Mouse (Mus musculus) midbrain, embryonic 10.5 days (tissue): Measurements from ENCODE around the gene Ccdc30. TPM values are rescaled to one million over a fixed set of nuclear protein-coding genes. Genes with fewer than 3 reads are reported as not detected.
"Not testable (repeated sequence)": the region's sequence is repeated elsewhere in the genome, so short reads cannot be mapped to it uniquely, and the experiment has no call there.

Experiments used
- DNase-seq: peaks from one replicate; pipeline ENCODE4 v3.0.0-alpha.2; 2017; ENCODE audit warnings: low spot score
- H3K27ac ChIP-seq: fragments of 300-500 bp; sonication (generic); replicated peaks from 2 replicates; pipeline ENCODE4 v1.5.1; 2016; ENCODE audit warnings: mild to moderate bottlenecking
- H3K27me3 ChIP-seq: fragments of 300-500 bp; sonication (generic); 2 replicates; pipeline ENCODE4 v1.6.1; 2016; ENCODE audit warnings: low read depth, mild to moderate bottlenecking; ENCODE audit not compliant: poor library complexity, severe bottlenecking
- H3K36me3 ChIP-seq: fragments of 300-500 bp; sonication (generic); 2 replicates; pipeline ENCODE4 v1.6.1; 2016; ENCODE audit warnings: mild to moderate bottlenecking, moderate library complexity
- H3K4me1 ChIP-seq: fragments of 300-500 bp; sonication (generic); 2 replicates; pipeline ENCODE4 v1.6.1; 2016
- H3K4me3 ChIP-seq: fragments of 300-500 bp; sonication (generic); 2 replicates; pipeline ENCODE4 v1.5.1; 2016; ENCODE audit warnings: mild to moderate bottlenecking, moderate library complexity
- H3K9me3 ChIP-seq: fragments of 300-500 bp; sonication (generic); replicated peaks from 2 replicates; pipeline ENCODE4 v1.6.1; 2016; ENCODE audit warnings: mild to moderate bottlenecking
- WGBS: fragments of 180-500 bp; shearing (Covaris S2); methylation state at CpG from one replicate; pipeline ENCODE4 v1.1.7; 2016; 5-methylcytosine and 5-hydroxymethylcytosine counted together
- polyA plus RNA-seq: library from polyadenylated mRNA; unstranded; fragments of >200 nt; fragmentation: Nextera tagmentation; extraction: Ambion mirVana; gene quantifications from 2 replicates; pipeline ENCODE4 v1.2.1, GENCODE M21; 2016

The Ccdc30 gene
- polyA plus RNA-seq, 1 experiment from 2014 or later, result 9.1 TPM

DNA sequence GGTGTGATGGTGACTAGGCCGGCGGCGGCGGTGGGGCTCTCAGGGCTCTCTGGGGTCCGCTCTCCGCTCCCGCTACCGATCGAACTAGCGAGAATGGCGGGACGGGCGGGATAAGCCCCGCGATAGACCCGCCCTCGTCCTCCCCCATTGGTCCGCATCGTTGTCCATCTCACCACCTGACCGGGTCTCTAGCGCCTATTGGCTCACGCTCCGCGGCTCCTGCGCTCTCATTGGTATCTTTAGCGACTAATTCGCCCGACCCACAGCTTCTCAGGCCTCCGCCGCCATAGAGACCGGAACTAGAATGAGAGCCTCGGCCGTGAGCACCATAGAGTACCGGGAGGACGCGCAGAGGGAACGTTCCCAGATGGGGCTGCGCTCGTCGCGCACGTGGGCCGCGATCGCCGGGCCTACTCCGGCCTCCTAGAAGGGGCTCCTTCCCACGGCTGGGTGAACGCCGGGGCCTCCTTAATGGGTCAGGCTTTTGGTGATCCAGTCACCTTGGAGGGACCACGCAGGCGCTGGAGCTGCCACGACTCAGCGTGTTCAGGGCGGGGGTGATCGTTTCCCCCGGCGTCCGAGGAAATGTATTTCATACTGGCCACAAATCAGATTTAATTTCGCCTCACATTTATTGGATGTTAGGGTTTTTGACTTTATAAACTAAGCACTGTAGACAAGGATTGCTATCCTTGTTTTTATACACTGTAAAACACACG is 120.7 kb downstream of the Ccdc30 start, which contains the start of gene Ybx1:
TSS of gene Ybx1 (minus strand) at position 190 of the 719 bp plus-strand sequence.
- Histone ChIP-seq H3K27me3 (no peaks in the 10 kb centered on the region), H3K4me1 (peaks cover 31% of the 10 kb centered on the region), H3K27ac (peak within 1 kb of the TSS; percentile 98), H3K36me3 (peaks cover 32% of the 10 kb centered on the region), H3K9me3 (no peaks in the 10 kb centered on the region), H3K4me3 (peak within 1 kb of the TSS; percentile 98)
- peak; percentile 99 for DNase-seq
- under 1% methylated on average over 61 of the region's 61 CpGs for WGBS

DNA sequence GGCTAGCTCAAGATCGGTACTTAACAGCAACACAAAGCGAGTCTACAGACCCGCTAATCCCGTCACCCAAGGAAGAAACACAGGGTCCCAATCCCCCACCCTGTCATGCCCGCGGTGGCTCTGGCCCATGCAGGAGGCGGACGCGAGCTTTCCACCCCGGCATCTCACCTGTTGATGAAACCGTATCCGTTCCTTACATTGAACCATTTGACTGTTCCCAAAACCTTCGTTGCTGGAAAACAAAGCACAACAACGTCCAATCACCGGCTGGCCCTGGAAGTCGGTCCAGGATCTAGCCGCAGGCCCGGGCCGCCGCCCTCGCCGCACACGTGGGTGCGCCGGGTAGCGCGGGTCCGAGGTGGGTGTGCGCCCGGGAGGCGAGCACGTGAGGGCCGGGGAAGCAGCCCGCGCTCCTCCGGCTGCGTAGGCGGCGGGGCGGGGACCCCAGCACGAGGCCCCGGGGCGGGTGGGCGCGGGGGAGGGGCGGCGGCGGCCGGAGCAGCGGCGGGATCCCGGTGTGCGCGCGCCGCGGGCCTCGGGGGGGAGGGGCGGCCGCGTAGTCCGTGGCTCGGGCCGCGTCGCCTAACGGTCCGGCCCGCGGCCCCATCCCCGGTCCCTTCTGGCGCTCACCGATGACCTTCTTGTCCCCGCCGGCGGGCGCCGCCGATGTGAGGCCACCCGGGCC is 121.6 kb downstream of the Ccdc30 start:
- WGBS, result under 1% methylated on average over 69 of the region's 80 CpGs
- H3K9me3 ChIP-seq, result no peaks in the 10 kb centered on the region
- H3K27ac ChIP-seq, result peak overlapping the region; percentile 98
- peaks cover 31% of the 10 kb centered on the region for H3K4me1 ChIP-seq
- no peaks in the 10 kb centered on the region for H3K27me3 ChIP-seq
- H3K4me3 ChIP-seq, result peak overlapping the region; percentile 98
- DNase-seq, result peak; percentile 48
- peaks cover 40% of the 10 kb centered on the region for H3K36me3 ChIP-seq

DNA sequence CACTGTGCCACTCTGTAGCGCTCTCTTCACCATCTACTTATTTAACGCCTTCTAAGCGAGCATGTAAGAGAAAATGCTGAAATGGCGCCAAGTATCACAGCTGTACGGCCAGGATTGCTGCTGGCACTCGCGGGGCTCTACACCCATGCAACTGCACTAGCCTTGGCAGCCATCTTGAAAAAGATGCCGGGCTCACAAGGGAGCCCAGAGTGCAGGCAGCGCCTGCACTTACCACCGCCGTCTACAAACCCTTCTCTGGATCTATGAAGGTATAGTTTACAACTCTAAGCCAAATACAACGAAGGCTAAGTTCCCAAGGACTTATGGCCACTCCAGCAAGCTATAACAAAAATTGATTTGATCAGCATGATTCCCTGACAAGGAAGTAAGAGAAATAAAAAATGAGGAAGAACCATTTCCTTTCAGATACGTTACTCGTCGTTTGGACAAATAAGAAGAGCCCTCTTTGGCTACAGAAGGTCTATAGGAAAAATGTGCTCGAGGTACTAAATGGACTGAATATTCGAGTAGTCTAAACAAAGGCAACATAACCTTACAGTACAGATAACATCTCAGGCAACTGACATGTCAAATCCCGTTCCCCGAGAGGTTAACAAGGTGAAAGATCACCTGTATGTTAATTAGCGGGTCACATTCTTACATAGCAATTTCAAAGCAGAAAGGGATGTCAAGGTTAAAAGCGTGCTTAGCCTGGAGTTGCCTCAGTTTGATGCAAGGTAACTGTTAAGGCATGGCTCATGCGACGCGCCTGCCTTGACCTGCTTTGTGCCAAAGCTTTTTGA is 122.3 kb downstream of the Ccdc30 start:
- Histone ChIP-seq H3K9me3 (no peaks in the 10 kb centered on the region), H3K27ac (peak overlapping the region; percentile 98), H3K27me3 (no peaks in the 10 kb centered on the region), H3K36me3 (peaks cover 47% of the 10 kb centered on the region), H3K4me3 (peak overlapping the region; percentile 98), H3K4me1 (peaks cover 31% of the 10 kb centered on the region)
- 4% methylated on average over 24 of the region's 24 CpGs for WGBS
- DNase-seq, result peak; percentile 45

DNA sequence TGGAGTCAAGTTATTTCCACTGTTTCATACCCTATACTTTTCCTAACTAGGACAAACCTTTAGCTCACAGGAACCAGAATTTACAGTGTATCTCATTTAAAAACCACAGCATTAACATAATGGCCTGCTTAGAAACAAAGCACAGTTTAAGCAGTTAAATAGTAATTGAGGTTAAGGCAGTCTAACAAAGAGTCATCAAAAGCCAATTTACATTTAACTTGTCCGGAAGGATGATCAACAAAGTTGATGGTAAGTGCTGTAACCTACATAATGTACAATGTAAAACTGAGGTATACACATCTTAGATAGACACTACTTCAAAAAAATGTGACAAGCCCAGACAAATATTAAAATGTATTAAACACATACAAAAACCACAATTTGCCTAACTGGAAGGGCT is 123.4 kb downstream of the Ccdc30 start:
- peaks cover 58% of the 10 kb centered on the region for H3K36me3 ChIP-seq
- no peaks in the 10 kb centered on the region for H3K9me3 ChIP-seq
- WGBS, result 98% methylated on average over 1 of the region's 1 CpGs

DNA sequence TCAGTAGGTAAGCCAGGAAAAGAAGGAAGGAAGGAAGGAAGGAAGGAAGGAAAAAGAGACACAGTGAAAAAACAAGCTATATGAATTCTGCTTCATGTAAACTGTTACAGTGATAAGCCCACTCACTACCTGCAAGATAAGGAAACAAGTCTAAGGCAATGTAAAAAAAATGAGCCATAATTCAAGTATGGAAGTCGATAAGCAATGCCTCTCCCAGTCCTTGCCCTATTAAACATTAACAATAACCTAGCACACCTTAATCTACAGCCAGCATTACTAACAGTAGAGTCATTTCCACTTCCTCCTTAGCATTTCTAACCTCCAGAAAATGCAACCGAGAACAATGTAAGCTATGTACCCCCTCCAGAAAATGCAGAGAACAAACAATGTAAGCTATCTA is 130.0 kb downstream of the Ccdc30 start:
- Histone ChIP-seq H3K36me3 (peaks cover 96% of the 10 kb centered on the region), H3K4me3 (no peak overlapping the region), H3K27me3 (no peaks in the 10 kb centered on the region), H3K27ac (no peak overlapping the region), H3K9me3 (no peaks in the 10 kb centered on the region), H3K4me1 (peaks cover 6% of the 10 kb centered on the region; the same call in 1 of the 2 replicates)
- 92% methylated on average over 2 of the region's 2 CpGs for WGBS
- DNase-seq, result no peak

More for the DNA sequence above, 123.4 kb downstream of the Ccdc30 start:
- Histone ChIP-seq H3K27ac (no peak overlapping the region), H3K4me3 (peak overlapping the region; percentile 98), H3K27me3 (no peaks in the 10 kb centered on the region), H3K4me1 (peaks cover 36% of the 10 kb centered on the region)
- no peak for DNase-seq

DNA sequence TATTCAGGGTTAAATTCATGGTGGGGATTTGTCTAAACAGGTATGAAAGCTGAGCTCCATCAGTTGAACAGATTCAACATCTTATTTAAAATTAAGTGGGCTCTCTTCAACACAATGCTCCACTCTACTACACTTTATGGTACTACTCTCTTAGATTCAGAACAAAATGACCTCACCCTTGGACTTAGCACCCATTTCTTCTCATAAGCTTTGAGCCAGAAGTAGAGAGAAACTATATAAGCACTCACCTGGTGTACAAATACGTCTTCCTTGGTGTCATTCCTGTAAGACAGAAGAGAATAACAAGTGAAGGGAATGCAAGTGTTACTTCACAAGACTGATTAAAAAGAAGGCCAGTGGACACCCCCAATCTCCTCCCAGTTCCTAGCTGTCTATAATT is 130.5 kb downstream of the Ccdc30 start:
- no peak overlapping the region for H3K4me3 ChIP-seq
- peaks cover 96% of the 10 kb centered on the region for H3K36me3 ChIP-seq
- no peak for DNase-seq
- H3K27me3 ChIP-seq, result no peaks in the 10 kb centered on the region
- no peak overlapping the region for H3K27ac ChIP-seq
- H3K9me3 ChIP-seq, result no peaks in the 10 kb centered on the region
- 90% methylated on average over 1 of the region's 1 CpGs for WGBS
- peaks cover 5% of the 10 kb centered on the region; the same call in 1 of the 2 replicates for H3K4me1 ChIP-seq

DNA sequence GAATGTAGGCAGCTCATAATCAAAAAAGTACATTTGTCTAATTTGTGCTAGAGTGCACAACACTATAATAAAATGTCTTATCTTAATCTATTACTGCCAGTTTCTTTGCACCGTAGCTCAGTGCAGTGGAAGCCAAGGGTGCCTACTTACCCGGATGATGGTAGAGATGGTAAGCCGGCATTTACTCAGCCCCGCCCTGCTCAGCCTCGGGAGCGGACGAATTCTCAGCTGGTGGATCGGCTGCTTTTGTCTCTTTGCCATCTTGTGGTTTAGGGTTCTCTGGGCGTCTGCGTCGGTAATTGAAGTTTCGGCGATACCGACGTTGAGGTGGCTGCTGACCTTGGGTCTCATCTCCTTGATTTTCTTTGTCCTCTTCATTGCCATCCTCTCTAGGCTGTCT is 136.5 kb downstream of the Ccdc30 start:
- H3K4me1 ChIP-seq, H3K4me3 ChIP-seq, DNase-seq, H3K27me3 ChIP-seq, H3K9me3 ChIP-seq, H3K27ac ChIP-seq: not testable (repeated sequence)
- WGBS, result 92% methylated on average over 15 of the region's 15 CpGs
- H3K36me3 ChIP-seq, result peaks cover 97% of the 10 kb centered on the region

DNA sequence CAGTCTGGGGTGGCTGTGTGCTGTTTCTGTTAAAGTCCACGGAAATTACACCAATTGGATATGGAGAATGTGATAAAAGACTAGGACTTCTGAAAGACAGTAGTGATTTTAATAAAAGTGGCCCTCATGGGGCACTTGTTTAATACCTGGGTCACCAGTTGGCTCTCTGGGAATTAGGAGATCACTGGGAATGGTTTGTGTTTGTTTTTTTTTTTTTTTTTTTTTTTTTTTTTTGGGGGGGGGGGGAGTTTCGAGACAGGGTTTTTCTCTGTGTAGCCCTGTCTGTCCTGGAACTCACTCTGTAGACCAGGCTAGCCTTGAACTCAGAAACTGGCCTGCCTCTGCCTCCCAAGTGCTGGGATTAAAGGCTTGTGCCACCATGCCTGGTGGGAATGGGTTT is 139.6 kb downstream of the Ccdc30 start:
- no peak overlapping the region for H3K27ac ChIP-seq
- H3K4me3 ChIP-seq, result no peak overlapping the region
- DNase-seq, result no peak
- no peaks in the 10 kb centered on the region for H3K9me3 ChIP-seq
- WGBS, result 83% methylated on average over 2 of the region's 2 CpGs
- peaks cover 97% of the 10 kb centered on the region for H3K36me3 ChIP-seq
- H3K4me1 ChIP-seq, result no peaks in the 10 kb centered on the region
- no peaks in the 10 kb centered on the region for H3K27me3 ChIP-seq

DNA sequence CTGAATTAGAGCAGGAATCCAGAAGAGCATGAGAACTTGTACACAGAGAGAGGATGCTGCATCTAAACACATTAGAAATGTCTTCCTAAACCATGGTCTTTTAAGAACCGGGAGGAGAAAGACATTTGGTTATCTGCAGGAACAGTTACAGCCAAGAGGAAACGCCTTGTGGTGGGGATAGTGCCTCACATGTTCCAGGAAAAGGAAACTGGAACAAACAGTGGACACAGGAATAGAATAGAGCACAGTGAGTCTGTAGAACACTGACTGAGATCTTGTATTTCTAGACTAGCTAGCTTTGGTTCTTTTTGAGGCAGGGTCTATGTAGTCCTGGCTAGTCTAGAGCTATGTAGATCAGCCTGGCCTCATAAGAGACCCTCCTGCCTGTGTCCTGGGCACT is 140.1 kb downstream of the Ccdc30 start:
- H3K27me3 ChIP-seq, result no peaks in the 10 kb centered on the region
- no peak for DNase-seq
- peaks cover 98% of the 10 kb centered on the region for H3K36me3 ChIP-seq
- no peak overlapping the region for H3K27ac ChIP-seq
- H3K4me3 ChIP-seq, result no peak overlapping the region
- no peaks in the 10 kb centered on the region for H3K4me1 ChIP-seq
- 87% methylated on average over 2 of the region's 2 CpGs for WGBS
- H3K9me3 ChIP-seq, result no peaks in the 10 kb centered on the region

GRCm38 (mm10) chr4:119274627-119275026 is 140.7 kb downstream of the Ccdc30 start:
- Histone ChIP-seq H3K27me3 (no peaks in the 10 kb centered on the region), H3K27ac (no peak overlapping the region), H3K9me3 (no peaks in the 10 kb centered on the region), H3K4me3 (no peak overlapping the region), H3K36me3 (peaks cover 98% of the 10 kb centered on the region), H3K4me1 (no peaks in the 10 kb centered on the region)
- WGBS, result 89% methylated on average over 1 of the region's 1 CpGs
- no peak for DNase-seq
